Mouse (Mus musculus): ENCODE results near the gene Pole4.

GRCm38 (mm10) chr6:82603228-82603627 lies 101.9 kb downstream of the Pole4 start:
- TF ChIP-seq CTCF (IDR thresholded peaks at IDR 0.05; ENCODE audit: extremely low read depth, insufficient read depth, insufficient read length, insufficient replicate concordance) = no peak
- TF ChIP-seq POLR2A (IDR thresholded peaks at IDR 0.05; ENCODE audit: low read depth, low read length) = no peak
